Comparison of ENCODE assay signal across 12 mouse cellular contexts in genomic region chr17:45601325-45601724, GRCm38 (mm10). TPM values are rescaled to one million over a fixed set of nuclear protein-coding genes. Genes with fewer than 3 reads are reported as not detected.
A peak's percentile ranks its signal among the peaks of the same experiment; 100 is the strongest.
DNase-seq lines count a peak whose midpoint lies in the region; ATAC-seq and TF ChIP-seq lines count a peak whose summit lies in the region.
"Had no signal": no experiment of that assay in that cellular context is flagged by ENCODE, and none has a peak within 500 bp of the region (broad histone marks: within the 10 kb centered on the region; RNA-seq: fewer than 3 reads in every experiment).

No protein-coding gene starts in this region.

- peak overlapping the region; percentile 53 for H3K9ac ChIP-seq in heart, embryonic 12.5 days
- H3K9ac ChIP-seq in midbrain, embryonic 12.5 days (replicated peaks): 0 out of 2 replicates have a peak overlapping the region, but pooled peaks have one; percentile 24
- no peak overlapping the region for H3K9ac ChIP-seq in midbrain, postnatal 0 days (replicated peaks; ENCODE audit: low read length, poor library complexity, severe bottlenecking)
- no peak overlapping the region for H3K9ac ChIP-seq in intestine, postnatal 0 days (ENCODE audit: low read depth, low read length)
- no peak overlapping the region for H3K9ac ChIP-seq in stomach, embryonic 15.5 days

- peaks cover 3% of the 10 kb centered on the region; the same call in 1 of the 2 replicates for H3K27me3 ChIP-seq in heart, embryonic 12.5 days (replicated peaks)
- H3K27me3 ChIP-seq in midbrain, embryonic 12.5 days: peaks cover 43% of the 10 kb centered on the region
- peaks cover 16% of the 10 kb centered on the region for H3K27me3 ChIP-seq in midbrain, postnatal 0 days (ENCODE audit: insufficient read depth, low read length)
- no peaks in the 10 kb centered on the region for H3K27me3 ChIP-seq in intestine, postnatal 0 days (replicated peaks; ENCODE audit: control insufficient read depth, insufficient read depth, low read length)
- H3K27me3 ChIP-seq in stomach, embryonic 15.5 days (replicated peaks): no peaks in the 10 kb centered on the region

- peak overlapping the region; percentile 23; the same call in 1 of the 2 replicates for H3K27ac ChIP-seq in heart, embryonic 12.5 days (ENCODE audit: poor library complexity, severe bottlenecking)
- H3K27ac ChIP-seq in midbrain, embryonic 12.5 days (replicated peaks): no peak overlapping the region
- no peak overlapping the region for H3K27ac ChIP-seq in midbrain, postnatal 0 days (ENCODE audit: low read depth, low read length)
- no peak overlapping the region for H3K27ac ChIP-seq in intestine, postnatal 0 days (ENCODE audit: low read depth, low read length)
- no peak overlapping the region for H3K27ac ChIP-seq in stomach, embryonic 15.5 days

- peak overlapping the region; percentile 52 for H3K4me2 ChIP-seq in heart, embryonic 12.5 days
- H3K4me2 ChIP-seq in midbrain, embryonic 12.5 days (replicated peaks): 0 out of 2 replicates have a peak overlapping the region, but pooled peaks have one; percentile 0
- no peak overlapping the region for H3K4me2 ChIP-seq in midbrain, postnatal 0 days (ENCODE audit: low read depth, low read length, poor library complexity, severe bottlenecking)
- peak overlapping the region; percentile 37; the same call in 1 of the 2 replicates for H3K4me2 ChIP-seq in intestine, postnatal 0 days (replicated peaks; ENCODE audit: low read depth)
- 0 out of 2 replicates have a peak overlapping the region, but pooled peaks have one; percentile 17 for H3K4me2 ChIP-seq in stomach, embryonic 15.5 days

- DNase-seq in heart, adult 8-10 months (ENCODE audit: low spot score): no peak
- DNase-seq in midbrain, postnatal 0 days (ENCODE audit: low spot score): no peak
- no peak for DNase-seq in frontal cortex, postnatal 10 days (ENCODE audit: low spot score in 2 of 2)
- DNase-seq: adrenal gland, adult 2 months; cerebellum, adult 8-10 months had no signal

- H3K9me3 ChIP-seq in heart, embryonic 12.5 days (replicated peaks): no peaks in the 10 kb centered on the region
- no peaks in the 10 kb centered on the region for H3K9me3 ChIP-seq in midbrain, embryonic 12.5 days
- no peaks in the 10 kb centered on the region for H3K9me3 ChIP-seq in midbrain, postnatal 0 days (ENCODE audit: low read length)
- H3K9me3 ChIP-seq in intestine, postnatal 0 days (ENCODE audit: control insufficient read depth): no peaks in the 10 kb centered on the region
- no peaks in the 10 kb centered on the region for H3K9me3 ChIP-seq in stomach, embryonic 15.5 days

- 8% methylated on average over 22 of the region's 22 CpGs for WGBS in heart, embryonic 12.5 days
- WGBS in midbrain, embryonic 12.5 days: 14% methylated on average over 22 of the region's 22 CpGs
- 21% methylated on average over 22 of the region's 22 CpGs for WGBS in midbrain, postnatal 0 days
- WGBS in intestine, postnatal 0 days: 21% methylated on average over 22 of the region's 22 CpGs
- WGBS in stomach, embryonic 15.5 days: 23% methylated on average over 22 of the region's 22 CpGs

- H3K4me3 ChIP-seq in heart, embryonic 12.5 days: no peak overlapping the region; the same call in 1 of the 2 replicates
- H3K4me3 ChIP-seq in midbrain, embryonic 12.5 days: no peak overlapping the region
- H3K4me3 ChIP-seq in midbrain, postnatal 0 days (ENCODE audit: low read depth, low read length): no peak overlapping the region
- H3K4me3 ChIP-seq in intestine, postnatal 0 days (ENCODE audit: low read depth, low read length): no peak overlapping the region
- H3K4me3 ChIP-seq in stomach, embryonic 15.5 days (replicated peaks): no peak overlapping the region

- H3K4me1 ChIP-seq in heart, embryonic 12.5 days (replicated peaks): peaks cover 43% of the 10 kb centered on the region
- peaks cover 30% of the 10 kb centered on the region for H3K4me1 ChIP-seq in midbrain, embryonic 12.5 days
- H3K4me1 ChIP-seq in midbrain, postnatal 0 days (ENCODE audit: insufficient read depth, low read length): no peaks in the 10 kb centered on the region; the same call in 1 of the 2 replicates
- H3K4me1 ChIP-seq in intestine, postnatal 0 days (replicated peaks; ENCODE audit: control insufficient read depth, insufficient read depth, low read length): no peaks in the 10 kb centered on the region
- peaks cover 31% of the 10 kb centered on the region for H3K4me1 ChIP-seq in stomach, embryonic 15.5 days

- no peaks in the 10 kb centered on the region for H3K36me3 ChIP-seq in heart, embryonic 12.5 days
- no peaks in the 10 kb centered on the region for H3K36me3 ChIP-seq in midbrain, embryonic 12.5 days
- H3K36me3 ChIP-seq in midbrain, postnatal 0 days (ENCODE audit: insufficient read depth, low read length): no peaks in the 10 kb centered on the region
- H3K36me3 ChIP-seq in intestine, postnatal 0 days (ENCODE audit: control insufficient read depth, insufficient read depth): no peaks in the 10 kb centered on the region
- H3K36me3 ChIP-seq in stomach, embryonic 15.5 days: no peaks in the 10 kb centered on the region

- peak; percentile 20; the same call in 1 of the 2 replicates for ATAC-seq in heart, embryonic 12.5 days (ENCODE audit: insufficient number of reproducible peaks, low FRiP score)
- no peak for ATAC-seq in midbrain, embryonic 12.5 days (ENCODE audit: low FRiP score, low read depth)
- ATAC-seq in midbrain, postnatal 0 days (ENCODE audit: low FRiP score): no peak
- no peak for ATAC-seq in intestine, postnatal 0 days
- no peak for ATAC-seq in stomach, embryonic 15.5 days (ENCODE audit: insufficient read depth, low FRiP score, low read depth)
- no peak for ATAC-seq in monocyte, adult 5-6 weeks (replicated peaks; ENCODE audit: insufficient number of reproducible peaks, low FRiP score, low TSS enrichment, poor library complexity, severe bottlenecking)

- TF ChIP-seq CTCF in midbrain, postnatal 0 days (IDR thresholded peaks at IDR 0.05): no peak
- no peak for TF ChIP-seq CTCF in intestine, postnatal 0 days (IDR thresholded peaks at IDR 0.05; ENCODE audit: low read depth)

RNA-seq across cellular contexts. Expression of gene Mymx, which starts 0.6 kb away (rescaled TPM):
- polyA plus RNA-seq in heart, embryonic 12.5 days (2016; fragmentation: Nextera tagmentation; extraction: Ambion mirVana): 0.24 and 0.92 TPM in 2 replicates
- not detected for total RNA-seq in heart, adult 8-10 months (2022)
- polyA plus RNA-seq in midbrain, embryonic 12.5 days (2016; fragmentation: Nextera tagmentation; extraction: Ambion mirVana): not detected in 2 replicates
- not detected in 2 replicates for total RNA-seq in midbrain, postnatal 0 days (2014; rRNA removed)
- polyA plus RNA-seq in midbrain, postnatal 0 days (2015; fragmentation: Nextera tagmentation; extraction: Ambion mirVana): not detected in 2 replicates
- 0.34 and 0.38 TPM in 2 replicates for polyA plus RNA-seq in intestine, postnatal 0 days (2015; fragmentation: Nextera tagmentation; extraction: Ambion mirVana)
- 0.40 and 1.3 TPM in 2 replicates for polyA plus RNA-seq in stomach, embryonic 15.5 days (2015; fragmentation: Nextera tagmentation; extraction: Ambion mirVana)
- total RNA-seq in monocyte, adult 5-6 weeks (2017): not detected in 3 replicates
- total RNA-seq: adrenal gland, adult 2 months; CH12.LX; layer of hippocampus, postnatal 10 days had no signal

RNA-seq across cellular contexts. Expression of gene Slc29a1, which starts 1.9 kb away (rescaled TPM):
- polyA plus RNA-seq in heart, embryonic 12.5 days (2016; fragmentation: Nextera tagmentation; extraction: Ambion mirVana): 68.3 and 74.1 TPM in 2 replicates
- total RNA-seq in heart, adult 8-10 months (2022): 10 to 100 TPM; 58.9 to 70.8 (median 66.9) TPM
- polyA plus RNA-seq in midbrain, embryonic 12.5 days (2016; fragmentation: Nextera tagmentation; extraction: Ambion mirVana): 40.1 and 40.2 TPM in 2 replicates
- 45.3 and 82.1 TPM in 2 replicates for total RNA-seq in midbrain, postnatal 0 days (2014; rRNA removed)
- polyA plus RNA-seq in midbrain, postnatal 0 days (2015; fragmentation: Nextera tagmentation; extraction: Ambion mirVana): 38.4 TPM in 2 replicates
- 37.8 and 38.4 TPM in 2 replicates for polyA plus RNA-seq in intestine, postnatal 0 days (2015; fragmentation: Nextera tagmentation; extraction: Ambion mirVana)
- polyA plus RNA-seq in stomach, embryonic 15.5 days (2015; fragmentation: Nextera tagmentation; extraction: Ambion mirVana): 83.4 and 88.9 TPM in 2 replicates
- 34.4 to 64.6 TPM (median 37.8 TPM) in 3 replicates for total RNA-seq in monocyte, adult 5-6 weeks (2017)

RNA-seq across cellular contexts. Expression of gene Hsp90ab1, which starts 28.3 kb away (rescaled TPM):
- polyA plus RNA-seq in heart, embryonic 12.5 days (2016; fragmentation: Nextera tagmentation; extraction: Ambion mirVana): 1,306 and 1,316 TPM in 2 replicates
- total RNA-seq in heart, adult 8-10 months (2022): 1,000 to 10,000 TPM; 1,121 to 1,613 (median 1,357) TPM
- polyA plus RNA-seq in midbrain, embryonic 12.5 days (2016; fragmentation: Nextera tagmentation; extraction: Ambion mirVana): 1,424 and 1,459 TPM in 2 replicates
- 1,063 and 1,068 TPM in 2 replicates for total RNA-seq in midbrain, postnatal 0 days (2014; rRNA removed)
- polyA plus RNA-seq in midbrain, postnatal 0 days (2015; fragmentation: Nextera tagmentation; extraction: Ambion mirVana): 1,368 and 1,371 TPM in 2 replicates
- polyA plus RNA-seq in intestine, postnatal 0 days (2015; fragmentation: Nextera tagmentation; extraction: Ambion mirVana): 483 and 505 TPM in 2 replicates
- polyA plus RNA-seq in stomach, embryonic 15.5 days (2015; fragmentation: Nextera tagmentation; extraction: Ambion mirVana): 1,532 and 1,551 TPM in 2 replicates
- total RNA-seq in monocyte, adult 5-6 weeks (2017): 826 to 1,618 TPM (median 1,101 TPM) in 3 replicates

RNA-seq across cellular contexts. Expression of gene Slc35b2, which starts 37.7 kb away (rescaled TPM):
- polyA plus RNA-seq in heart, embryonic 12.5 days (2016; fragmentation: Nextera tagmentation; extraction: Ambion mirVana): 85.6 and 89.6 TPM in 2 replicates
- 10 to 100 TPM; 23.1 to 27.9 (median 25.3) TPM for total RNA-seq in heart, adult 8-10 months (2022)
- polyA plus RNA-seq in midbrain, embryonic 12.5 days (2016; fragmentation: Nextera tagmentation; extraction: Ambion mirVana): 96.6 and 102 TPM in 2 replicates
- total RNA-seq in midbrain, postnatal 0 days (2014; rRNA removed): 91.7 and 113 TPM in 2 replicates
- polyA plus RNA-seq in midbrain, postnatal 0 days (2015; fragmentation: Nextera tagmentation; extraction: Ambion mirVana): 71.8 and 75.3 TPM in 2 replicates
- 77.7 and 79.5 TPM in 2 replicates for polyA plus RNA-seq in intestine, postnatal 0 days (2015; fragmentation: Nextera tagmentation; extraction: Ambion mirVana)
- polyA plus RNA-seq in stomach, embryonic 15.5 days (2015; fragmentation: Nextera tagmentation; extraction: Ambion mirVana): 115 and 131 TPM in 2 replicates
- 26.7 to 47.1 TPM (median 39.0 TPM) in 3 replicates for total RNA-seq in monocyte, adult 5-6 weeks (2017)

RNA-seq across cellular contexts. Expression of gene Nfkbie, which starts 45.8 kb away (rescaled TPM):
- 2.5 and 3.1 TPM in 2 replicates for polyA plus RNA-seq in heart, embryonic 12.5 days (2016; fragmentation: Nextera tagmentation; extraction: Ambion mirVana)
- 1 to 10 TPM in 3 of 4 experiments, under 1 TPM in 1; 0.65 to 1.5 (median 1.3) TPM for total RNA-seq in heart, adult 8-10 months (2022)
- 6.8 and 7.9 TPM in 2 replicates for polyA plus RNA-seq in midbrain, embryonic 12.5 days (2016; fragmentation: Nextera tagmentation; extraction: Ambion mirVana)
- total RNA-seq in midbrain, postnatal 0 days (2014; rRNA removed): 2.0 and 4.8 TPM in 2 replicates
- 2.5 and 3.1 TPM in 2 replicates for polyA plus RNA-seq in midbrain, postnatal 0 days (2015; fragmentation: Nextera tagmentation; extraction: Ambion mirVana)
- polyA plus RNA-seq in intestine, postnatal 0 days (2015; fragmentation: Nextera tagmentation; extraction: Ambion mirVana): 3.8 and 4.0 TPM in 2 replicates
- polyA plus RNA-seq in stomach, embryonic 15.5 days (2015; fragmentation: Nextera tagmentation; extraction: Ambion mirVana): 4.3 and 4.4 TPM in 2 replicates
- total RNA-seq in monocyte, adult 5-6 weeks (2017): 55.6 to 60.0 TPM (median 55.9 TPM) in 3 replicates

Comparison
In these comparisons a context has a peak if more than half of its experiments do, and no peak if none do; other contexts are left out.
1. H3K9ac ChIP-seq: peak in heart, embryonic 12.5 days (single experiment) and midbrain, embryonic 12.5 days (single experiment); none in midbrain, postnatal 0 days (single experiment), intestine, postnatal 0 days (single experiment) and stomach, embryonic 15.5 days (single experiment).